Mouse (Mus musculus): ENCODE data around the gene Foxm1. TPM values are rescaled to one million over a fixed set of nuclear protein-coding genes. Genes with fewer than 3 reads are reported as not detected.

Gene Foxm1
- polyA plus RNA-seq (2012; rRNA removed): 16.4 and 22.9 TPM in 2 replicates

DNA sequence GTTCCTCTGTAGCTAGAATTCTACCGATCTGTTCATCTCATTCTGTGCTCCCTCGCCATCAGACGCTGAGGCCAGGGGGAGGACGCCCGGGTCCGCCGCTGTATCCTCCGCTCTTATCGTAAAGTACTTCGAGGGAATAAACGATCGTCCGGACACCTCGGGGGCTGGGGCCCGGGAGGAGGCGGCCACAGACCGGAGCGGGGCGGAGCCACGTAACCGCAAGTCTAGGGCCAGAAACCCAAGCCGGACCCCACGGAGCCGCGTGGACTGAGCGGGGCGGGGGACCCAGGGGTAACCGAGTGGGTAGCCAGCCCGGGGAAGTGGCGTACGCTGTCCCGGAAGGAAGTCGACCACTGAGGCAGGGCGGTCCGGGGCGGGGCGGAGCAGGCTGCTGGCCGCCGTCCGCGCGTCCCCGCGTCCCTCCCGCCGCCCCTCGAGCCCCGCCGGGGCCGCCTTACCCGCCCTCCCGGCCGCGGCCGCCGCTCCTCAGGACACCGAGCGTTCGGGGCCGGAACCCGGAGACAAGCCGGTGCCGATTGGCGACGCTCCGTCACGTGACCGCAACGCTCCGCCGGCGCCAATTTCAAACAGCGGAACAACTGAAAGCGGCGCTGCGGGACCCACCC lies at the start of gene Foxm1, which contains the start of gene Rhno1:
TSS of gene Foxm1 (plus strand) at position 587 of the 626 bp plus-strand sequence.
TSS of gene Rhno1 (minus strand) at position 531 of the 626 bp plus-strand sequence.

GRCm38 (mm10) chr6:128355726-128356416 lies 6.9 kb upstream of the Foxm1 start, which contains the start of gene Tulp3:
Gene Tulp3 (minus strand): TSS chr6:128355851.

GRCm38 (mm10) chr6:128375192-128375591 lies 12.4 kb downstream of the Foxm1 start, which contains the start of the genes Tex52 and Gm44596:
Gene Tex52 (plus strand): TSS chr6:128375456.
Gene Gm44596 (plus strand): TSS chr6:128375503.

DNA sequence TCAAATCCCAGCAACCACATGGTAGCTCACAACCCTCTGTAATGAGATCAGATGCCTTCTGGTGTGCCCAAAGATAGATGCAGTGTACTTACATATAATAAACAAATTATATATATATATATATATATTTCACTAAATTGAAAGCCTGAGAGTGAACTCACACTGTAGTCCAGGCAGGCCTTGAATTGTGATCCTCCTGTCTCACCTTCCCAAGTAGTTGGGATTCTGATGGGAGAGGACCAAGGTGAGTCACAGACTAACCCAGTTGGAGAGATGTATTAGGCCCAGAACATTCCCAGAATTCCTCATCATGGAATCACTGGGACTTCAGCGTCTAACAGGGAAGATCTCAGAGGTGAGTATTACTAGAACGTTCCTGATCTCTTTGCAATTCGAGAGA lies 36.2 kb downstream of the Foxm1 start, which contains the start of gene Nrip2:
TSS of gene Nrip2 (plus strand) at position 301 of the 400 bp plus-strand sequence.

GRCm38 (mm10) chr6:128424269-128425019 lies 61.7 kb downstream of the Foxm1 start, which contains the start of gene Itfg2:
Gene Itfg2 (minus strand): TSS chr6:128424931.

Other genes starting within 250 kb of the Foxm1 start
- gene Tspan9, start 219.4 kb upstream of the Foxm1 start, polyA plus RNA-seq (2012; rRNA removed): 86.3 and 93.4 TPM in 2 replicates
- 1.0 and 2.4 TPM in 2 replicates for gene Tead4, start 62.1 kb upstream of the Foxm1 start, polyA plus RNA-seq (2012; rRNA removed)
- 33.6 and 35.2 TPM in 2 replicates for gene Tulp3, start 7.1 kb upstream of the Foxm1 start, polyA plus RNA-seq (2012; rRNA removed)
- gene Rhno1, start 56 bp upstream of the Foxm1 start, polyA plus RNA-seq (2012; rRNA removed): 8.8 and 14.3 TPM in 2 replicates
- gene Tex52, start 12.5 kb downstream of the Foxm1 start, polyA plus RNA-seq (2012; rRNA removed): 0.17 TPM in 1 of 2 replicates, not detected in the other
- not detected in 2 replicates for gene Gm44596, start 12.5 kb downstream of the Foxm1 start, polyA plus RNA-seq (2012; rRNA removed)
- 10.1 and 10.4 TPM in 2 replicates for gene Nrip2, start 36.3 kb downstream of the Foxm1 start, polyA plus RNA-seq (2012; rRNA removed)
- 25.7 and 39.0 TPM in 2 replicates for gene Itfg2, start 62.0 kb downstream of the Foxm1 start, polyA plus RNA-seq (2012; rRNA removed)
- gene Fkbp4, start 75.7 kb downstream of the Foxm1 start, polyA plus RNA-seq (2012; rRNA removed): 216 and 278 TPM in 2 replicates
- 0.26 and 0.50 TPM in 2 replicates for gene Pzp, start 163.8 kb downstream of the Foxm1 start, polyA plus RNA-seq (2012; rRNA removed)
- 47.6 and 72.5 TPM in 2 replicates for gene A2ml1, start 218.6 kb downstream of the Foxm1 start, polyA plus RNA-seq (2012; rRNA removed)